Mouse (Mus musculus): ENCODE data around the gene Slc38a2. TPM values are rescaled to one million over a fixed set of nuclear protein-coding genes. Genes with fewer than 3 reads are reported as not detected.

Gene Slc38a2
- polyA plus RNA-seq, 1 experiment, result not detected

- no peak overlapping the region for H3K27ac ChIP-seq (ENCODE audit: insufficient read depth, low read depth, low read length)
- no peak for TF ChIP-seq CTCF (IDR thresholded peaks at IDR 0.05; ENCODE audit: insufficient read depth, low read depth, low read length)
- no peak for TF ChIP-seq POLR2A (IDR thresholded peaks at IDR 0.05; ENCODE audit: insufficient read depth, low read depth, low read length)
- WGBS, result 77% methylated on average over 16 of the region's 16 CpGs
- no peaks in the 10 kb centered on the region for H3K4me1 ChIP-seq (ENCODE audit: control insufficient read depth, insufficient read depth, low read length)
- H3K4me3 ChIP-seq (ENCODE audit: insufficient read depth, low read depth, low read length), result no peak overlapping the region
Measured at GRCm38 (mm10) chr15:96742591-96743241, 43.2 kb upstream of the Slc38a2 start.

- TF ChIP-seq POLR2A (IDR thresholded peaks at IDR 0.05; ENCODE audit: insufficient read depth, low read depth, low read length) (no peak), CTCF (IDR thresholded peaks at IDR 0.05; ENCODE audit: insufficient read depth, low read depth, low read length) (no peak)
- Histone ChIP-seq H3K27ac (ENCODE audit: insufficient read depth, low read depth, low read length) (no peak overlapping the region), H3K4me1 (ENCODE audit: control insufficient read depth, insufficient read depth, low read length) (no peaks in the 10 kb centered on the region), H3K4me3 (ENCODE audit: insufficient read depth, low read depth, low read length) (no peak overlapping the region)
- 94% methylated on average over 7 of the region's 7 CpGs for WGBS
Measured at GRCm38 (mm10) chr15:96740865-96741561, 41.5 kb upstream of the Slc38a2 start.

GRCm38 (mm10) chr15:96740091-96740490, 40.6 kb upstream of the Slc38a2 start:
- TF ChIP-seq POLR2A (IDR thresholded peaks at IDR 0.05; ENCODE audit: insufficient read depth, low read depth, low read length) (no peak), CTCF (IDR thresholded peaks at IDR 0.05; ENCODE audit: insufficient read depth, low read depth, low read length) (no peak)
- Histone ChIP-seq H3K4me1 (ENCODE audit: control insufficient read depth, insufficient read depth, low read length) (no peaks in the 10 kb centered on the region), H3K27ac (ENCODE audit: insufficient read depth, low read depth, low read length) (no peak overlapping the region), H3K4me3 (ENCODE audit: insufficient read depth, low read depth, low read length) (no peak overlapping the region)
- 78% methylated on average over 4 of the region's 4 CpGs for WGBS

GRCm38 (mm10) chr15:96736663-96737385, 37.3 kb upstream of the Slc38a2 start:
- WGBS, result 90% methylated on average over 15 of the region's 15 CpGs
- Histone ChIP-seq H3K27ac (ENCODE audit: insufficient read depth, low read depth, low read length) (no peak overlapping the region), H3K4me1 (ENCODE audit: control insufficient read depth, insufficient read depth, low read length) (no peaks in the 10 kb centered on the region), H3K4me3 (ENCODE audit: insufficient read depth, low read depth, low read length) (no peak overlapping the region)
- TF ChIP-seq POLR2A (IDR thresholded peaks at IDR 0.05; ENCODE audit: insufficient read depth, low read depth, low read length) (no peak), CTCF (IDR thresholded peaks at IDR 0.05; ENCODE audit: insufficient read depth, low read depth, low read length) (no peak)

GRCm38 (mm10) chr15:96735562-96736160, 36.1 kb upstream of the Slc38a2 start:
- no peak overlapping the region for H3K27ac ChIP-seq (ENCODE audit: insufficient read depth, low read depth, low read length)
- H3K4me3 ChIP-seq (ENCODE audit: insufficient read depth, low read depth, low read length), result no peak overlapping the region
- no peaks in the 10 kb centered on the region for H3K4me1 ChIP-seq (ENCODE audit: control insufficient read depth, insufficient read depth, low read length)
- WGBS, result 79% methylated on average over 15 of the region's 15 CpGs
- TF ChIP-seq POLR2A (IDR thresholded peaks at IDR 0.05; ENCODE audit: insufficient read depth, low read depth, low read length), result no peak

- TF ChIP-seq POLR2A (IDR thresholded peaks at IDR 0.05; ENCODE audit: insufficient read depth, low read depth, low read length) (no peak), CTCF (IDR thresholded peaks at IDR 0.05; ENCODE audit: insufficient read depth, low read depth, low read length) (no peak)
- WGBS, result 84% methylated on average over 7 of the region's 7 CpGs
- no peak overlapping the region for H3K27ac ChIP-seq (ENCODE audit: insufficient read depth, low read depth, low read length)
Measured at GRCm38 (mm10) chr15:96734423-96734822, 34.9 kb upstream of the Slc38a2 start.

GRCm38 (mm10) chr15:96730416-96730815, 30.9 kb upstream of the Slc38a2 start:
- Histone ChIP-seq H3K4me1 (ENCODE audit: control insufficient read depth, insufficient read depth, low read length) (no peaks in the 10 kb centered on the region), H3K27ac (ENCODE audit: insufficient read depth, low read depth, low read length) (no peak overlapping the region), H3K4me3 (ENCODE audit: insufficient read depth, low read depth, low read length) (no peak overlapping the region)
- 91% methylated on average over 9 of the region's 9 CpGs for WGBS
- TF ChIP-seq POLR2A (IDR thresholded peaks at IDR 0.05; ENCODE audit: insufficient read depth, low read depth, low read length) (no peak), CTCF (IDR thresholded peaks at IDR 0.05; ENCODE audit: insufficient read depth, low read depth, low read length) (no peak)

More at GRCm38 (mm10) chr15:96734423-96734822, 34.9 kb upstream of the Slc38a2 start:
- no peak overlapping the region for H3K4me3 ChIP-seq (ENCODE audit: insufficient read depth, low read depth, low read length)
- H3K4me1 ChIP-seq (ENCODE audit: control insufficient read depth, insufficient read depth, low read length), result no peaks in the 10 kb centered on the region

- no peaks in the 10 kb centered on the region for H3K4me1 ChIP-seq (ENCODE audit: control insufficient read depth, insufficient read depth, low read length)
- H3K4me3 ChIP-seq (ENCODE audit: insufficient read depth, low read depth, low read length), result no peak overlapping the region
- TF ChIP-seq CTCF (IDR thresholded peaks at IDR 0.05; ENCODE audit: insufficient read depth, low read depth, low read length) (no peak), POLR2A (IDR thresholded peaks at IDR 0.05; ENCODE audit: insufficient read depth, low read depth, low read length) (no peak)
- WGBS, result 93% methylated on average over 9 of the region's 9 CpGs
- no peak overlapping the region for H3K27ac ChIP-seq (ENCODE audit: insufficient read depth, low read depth, low read length)
Measured at GRCm38 (mm10) chr15:96729785-96730184, 30.3 kb upstream of the Slc38a2 start.

Measured in olfactory bulb, adult 2 months (tissue).